Mouse (Mus musculus) neural tube, embryonic 14.5 days (tissue): ENCODE data around the gene Prdm10. TPM values are rescaled to one million over a fixed set of nuclear protein-coding genes. Genes with fewer than 3 reads are reported as not detected.

Experiments used
- ATAC-seq: fragments of 200-750 bp; cut with Nextera tagmentation; 2 replicates; pipeline ENCODE4 v1.8.0; 2017; ENCODE audit warnings: low read depth, mild to moderate bottlenecking, moderate TSS enrichment, moderate library complexity
- H3K27ac ChIP-seq: fragments of 300-500 bp; sonication (generic); 2 replicates; pipeline ENCODE4 v1.5.1; 2014; ENCODE audit warnings: low read depth, mild to moderate bottlenecking, control low read depth, low read length, moderate library complexity, mixed read lengths
- H3K27me3 ChIP-seq: fragments of 300-500 bp; sonication (generic); 2 replicates; pipeline ENCODE4 v1.6.1; 2014; ENCODE audit warnings: low read length; ENCODE audit not compliant: control insufficient read depth, insufficient read depth
- H3K36me3 ChIP-seq: fragments of 300-500 bp; sonication (generic); 2 replicates; pipeline ENCODE4 v1.6.1; 2014; ENCODE audit warnings: low read length, mixed read lengths; ENCODE audit not compliant: control insufficient read depth, insufficient read depth
- H3K4me1 ChIP-seq: fragments of 300-500 bp; sonication (generic); 2 replicates; pipeline ENCODE4 v1.6.1; 2014; ENCODE audit warnings: low read length; ENCODE audit not compliant: control insufficient read depth, insufficient read depth
- H3K4me2 ChIP-seq: fragments of 300-500 bp; sonication (generic); 2 replicates; pipeline ENCODE4 v1.6.1; 2014; ENCODE audit warnings: mild to moderate bottlenecking, low read depth, low read length, control low read depth
- H3K4me3 ChIP-seq: fragments of 300-500 bp; sonication (generic); 2 replicates; pipeline ENCODE4 v1.5.1; 2014; ENCODE audit warnings: low read depth, low read length, control low read depth, mixed read lengths
- H3K9ac ChIP-seq: fragments of 300-500 bp; sonication (generic); replicated peaks from 2 replicates; pipeline ENCODE4 v1.6.1; 2014; ENCODE audit warnings: low read depth, mild to moderate bottlenecking, control low read depth, low read length, mixed read lengths
- H3K9me3 ChIP-seq: fragments of 300-500 bp; sonication (generic); 2 replicates; pipeline ENCODE4 v1.6.1; 2016; ENCODE audit warnings: low read length; ENCODE audit not compliant: control insufficient read depth
- WGBS: fragments of 180-500 bp; shearing (Covaris S2); extraction: QIAGEN DNeasy Blood & Tissue Kit; methylation state at CpG from one replicate; pipeline ENCODE4 v1.1.7; 2014; 5-methylcytosine and 5-hydroxymethylcytosine counted together
- polyA plus RNA-seq: library from polyadenylated mRNA; unstranded; fragments of >200 nt; fragmentation: Nextera tagmentation; extraction: Ambion mirVana; gene quantifications from 2 replicates; pipeline ENCODE4 v1.2.1, GENCODE M21; 2014

Prdm10 gene
- polyA plus RNA-seq, 1 experiment from 2014 or later = 11.6 TPM

- H3K4me2 ChIP-seq = peak within 1 kb of the TSS; percentile 69
- WGBS = 0% methylated on average over 41 of the region's 46 CpGs
- peak within 1 kb of the TSS; percentile 75 for H3K4me3 ChIP-seq
- peaks cover 6% of the 10 kb centered on the region; the same call in 1 of the 2 replicates for H3K36me3 ChIP-seq
- H3K27me3 ChIP-seq = no peaks in the 10 kb centered on the region
- H3K4me1 ChIP-seq = peaks cover 13% of the 10 kb centered on the region; the same call in 1 of the 2 replicates
- ATAC-seq = peak; percentile 98
- H3K9me3 ChIP-seq = no peaks in the 10 kb centered on the region
- H3K27ac ChIP-seq = peak within 1 kb of the TSS; percentile 22
- peak within 1 kb of the TSS; percentile 71 for H3K9ac ChIP-seq
These were observed 105.6 kb downstream of the Prdm10 start, which contains the start of gene Nfrkb for GRCm38 (mm10) chr9:31385947-31386354. Nfrkb (plus strand) TSS chr9:31386192.

- ATAC-seq = peak; percentile 85
- no peaks in the 10 kb centered on the region for H3K27me3 ChIP-seq
- H3K4me3 ChIP-seq = peak overlapping the region; percentile 75
- peaks cover 12% of the 10 kb centered on the region for H3K36me3 ChIP-seq
- H3K9ac ChIP-seq = peak overlapping the region; percentile 71
- H3K27ac ChIP-seq = peak overlapping the region; percentile 22; the same call in 1 of the 2 replicates
- H3K9me3 ChIP-seq = no peaks in the 10 kb centered on the region
- H3K4me1 ChIP-seq = peaks cover 13% of the 10 kb centered on the region; the same call in 1 of the 2 replicates
- peak overlapping the region; percentile 69 for H3K4me2 ChIP-seq
- WGBS = 10% methylated on average over 43 of the region's 44 CpGs
These were observed 106.2 kb downstream of the Prdm10 start for GRCm38 (mm10) chr9:31386368-31387180.

GRCm38 (mm10) chr9:31387206-31387605, 106.9 kb downstream of the Prdm10 start:
- 93% methylated on average over 5 of the region's 5 CpGs for whole genome bisulfite sequencing
- H3K9ac ChIP-seq = no peak overlapping the region

GRCm38 (mm10) chr9:31400441-31400840, 120.1 kb downstream of the Prdm10 start:
- H3K9ac ChIP-seq = no peak overlapping the region
- 58% methylated on average over 4 of the region's 4 CpGs for WGBS
- no peak overlapping the region for H3K27ac ChIP-seq
- no peaks in the 10 kb centered on the region for H3K4me1 ChIP-seq
- H3K27me3 ChIP-seq = no peaks in the 10 kb centered on the region
- H3K36me3 ChIP-seq = peaks cover 86% of the 10 kb centered on the region
- no peaks in the 10 kb centered on the region for H3K9me3 ChIP-seq
- no peak overlapping the region for H3K4me3 ChIP-seq
- ATAC-seq = no peak
- no peak overlapping the region for H3K4me2 ChIP-seq

More at GRCm38 (mm10) chr9:31387206-31387605, 106.9 kb downstream of the Prdm10 start:
- peak overlapping the region; percentile 75 for H3K4me3 ChIP-seq
- no peaks in the 10 kb centered on the region for H3K27me3 ChIP-seq
- H3K4me2 ChIP-seq = peak overlapping the region; percentile 69
- H3K36me3 ChIP-seq = peaks cover 18% of the 10 kb centered on the region
- H3K4me1 ChIP-seq = peaks cover 13% of the 10 kb centered on the region; the same call in 1 of the 2 replicates
- H3K27ac ChIP-seq = no peak overlapping the region
- no peaks in the 10 kb centered on the region for H3K9me3 ChIP-seq
- no peak for ATAC-seq

- Histone ChIP-seq H3K4me3 (no peak overlapping the region), H3K4me2 (no peak overlapping the region), H3K9ac (no peak overlapping the region), H3K27me3 (no peaks in the 10 kb centered on the region), H3K36me3 (peaks cover 73% of the 10 kb centered on the region), H3K9me3 (no peaks in the 10 kb centered on the region), H3K27ac (no peak overlapping the region), H3K4me1 (no peaks in the 10 kb centered on the region)
- 91% methylated on average over 2 of the region's 2 CpGs for WGBS
- no peak for ATAC-seq
These were observed 124.0 kb downstream of the Prdm10 start for GRCm38 (mm10) chr9:31404311-31404710.

GRCm38 (mm10) chr9:31405217-31405616, 124.9 kb downstream of the Prdm10 start:
- H3K27me3 ChIP-seq = no peaks in the 10 kb centered on the region
- H3K4me3 ChIP-seq = no peak overlapping the region
- WGBS = 66% methylated on average over 6 of the region's 6 CpGs
- no peak overlapping the region for H3K4me2 ChIP-seq
- no peak for ATAC-seq
- no peak overlapping the region for H3K9ac ChIP-seq
- no peaks in the 10 kb centered on the region for H3K9me3 ChIP-seq
- no peaks in the 10 kb centered on the region for H3K4me1 ChIP-seq
- H3K36me3 ChIP-seq = peaks cover 73% of the 10 kb centered on the region
- no peak overlapping the region for H3K27ac ChIP-seq

GRCm38 (mm10) chr9:31412165-31412564, 131.8 kb downstream of the Prdm10 start:
- Histone ChIP-seq H3K4me2 (no peak overlapping the region), H3K9me3 (no peaks in the 10 kb centered on the region), H3K4me1 (no peaks in the 10 kb centered on the region), H3K9ac (no peak overlapping the region), H3K4me3 (no peak overlapping the region), H3K36me3 (peaks cover 77% of the 10 kb centered on the region), H3K27me3 (no peaks in the 10 kb centered on the region), H3K27ac (no peak overlapping the region)
- 93% methylated on average over 4 of the region's 4 CpGs for WGBS
- ATAC-seq = no peak

- no peak overlapping the region for H3K4me2 ChIP-seq
- no peak overlapping the region for H3K27ac ChIP-seq
- H3K4me1 ChIP-seq = no peaks in the 10 kb centered on the region
- peaks cover 66% of the 10 kb centered on the region for H3K36me3 ChIP-seq
- H3K9ac ChIP-seq = no peak overlapping the region
- 94% methylated on average over 1 of the region's 1 CpGs for WGBS
- no peak for ATAC-seq
- no peak overlapping the region for H3K4me3 ChIP-seq
- H3K27me3 ChIP-seq = no peaks in the 10 kb centered on the region
- no peaks in the 10 kb centered on the region for H3K9me3 ChIP-seq
These were observed 138.5 kb downstream of the Prdm10 start for GRCm38 (mm10) chr9:31418821-31419220.

- no peak overlapping the region for H3K27ac ChIP-seq
- no peaks in the 10 kb centered on the region for H3K27me3 ChIP-seq
- no peak overlapping the region for H3K4me3 ChIP-seq
- H3K36me3 ChIP-seq = peaks cover 42% of the 10 kb centered on the region
- no peaks in the 10 kb centered on the region for H3K9me3 ChIP-seq
- no peak for ATAC-seq
- no peaks in the 10 kb centered on the region for H3K4me1 ChIP-seq
- H3K9ac ChIP-seq = no peak overlapping the region
- H3K4me2 ChIP-seq = no peak overlapping the region
- WGBS = 93% methylated on average over 5 of the region's 5 CpGs
These were observed 141.8 kb downstream of the Prdm10 start for GRCm38 (mm10) chr9:31422143-31422542.
